Mouse (Mus musculus) naive thymus-derived CD4-positive, alpha-beta T cell, adult 2 months (primary cell): ENCODE results near the gene Adgre5.

ENCODE experiments used
- DNase-seq: peaks from one replicate; pipeline ENCODE4 v3.0.0-alpha.2; 2011; ENCODE audit warnings: low read depth

Gene Adgre5

DNA sequence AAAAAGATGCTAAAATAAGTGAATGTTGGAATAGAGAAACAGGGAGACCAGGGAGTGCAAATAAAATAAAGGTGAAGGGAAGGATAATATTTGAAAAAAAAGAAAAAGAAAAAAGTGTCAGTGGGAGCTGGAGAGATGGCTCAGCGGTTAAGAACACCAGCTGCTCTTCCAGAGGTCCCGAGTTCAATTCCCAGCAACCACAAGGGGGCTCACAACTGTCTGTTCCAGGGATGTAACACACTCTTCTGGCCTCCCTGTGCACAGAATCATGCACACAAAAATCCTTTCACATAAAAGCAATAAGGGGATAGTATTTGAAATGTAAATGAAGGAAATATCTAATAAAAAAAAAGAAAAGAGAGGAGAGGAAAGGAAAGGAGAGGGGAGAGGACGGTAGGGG is 13.0 kb upstream of the Adgre5 start:
- no peak for DNase-seq

DNA sequence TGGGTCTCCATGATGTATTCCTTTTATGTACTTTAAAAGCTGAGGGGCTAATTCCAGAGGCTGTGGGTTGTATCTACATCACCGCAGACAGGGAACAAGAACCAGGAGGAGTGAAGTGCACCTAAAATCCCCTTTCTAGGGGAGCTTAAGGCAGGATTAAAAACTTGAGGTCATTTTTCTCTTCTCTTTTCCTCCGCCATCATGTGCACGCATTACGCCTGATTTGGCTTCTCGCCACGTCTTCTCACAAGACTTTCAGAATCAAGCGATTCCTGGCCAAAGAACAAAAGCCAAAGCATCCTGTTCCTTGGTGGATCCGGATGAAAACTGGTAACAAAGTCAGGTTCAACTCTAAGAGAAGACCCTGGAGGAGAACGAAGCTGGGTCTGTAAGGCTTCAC is 8.1 kb upstream of the Adgre5 start:
- peak; percentile 66 for DNase-seq

DNA sequence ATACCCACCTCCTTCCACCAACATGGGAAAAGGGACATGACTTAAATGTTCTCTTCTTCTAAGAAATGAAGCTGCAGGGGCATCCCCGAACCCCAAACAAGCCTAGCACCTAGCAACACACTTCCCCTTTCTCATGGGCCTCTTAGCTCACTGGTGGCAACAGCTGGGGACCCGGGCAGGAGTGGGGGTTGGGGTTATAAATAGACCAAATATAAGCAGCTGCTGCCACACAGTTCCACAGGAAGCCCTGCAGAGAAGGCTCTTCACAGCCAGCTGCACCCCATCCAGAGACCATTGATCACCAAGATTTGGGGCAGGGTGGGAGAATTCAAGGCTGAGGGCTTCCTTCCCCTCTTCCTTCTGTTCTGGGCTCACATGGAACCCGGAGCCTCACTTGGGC is 7.6 kb upstream of the Adgre5 start:
- peak; percentile 94 for DNase-seq

DNA sequence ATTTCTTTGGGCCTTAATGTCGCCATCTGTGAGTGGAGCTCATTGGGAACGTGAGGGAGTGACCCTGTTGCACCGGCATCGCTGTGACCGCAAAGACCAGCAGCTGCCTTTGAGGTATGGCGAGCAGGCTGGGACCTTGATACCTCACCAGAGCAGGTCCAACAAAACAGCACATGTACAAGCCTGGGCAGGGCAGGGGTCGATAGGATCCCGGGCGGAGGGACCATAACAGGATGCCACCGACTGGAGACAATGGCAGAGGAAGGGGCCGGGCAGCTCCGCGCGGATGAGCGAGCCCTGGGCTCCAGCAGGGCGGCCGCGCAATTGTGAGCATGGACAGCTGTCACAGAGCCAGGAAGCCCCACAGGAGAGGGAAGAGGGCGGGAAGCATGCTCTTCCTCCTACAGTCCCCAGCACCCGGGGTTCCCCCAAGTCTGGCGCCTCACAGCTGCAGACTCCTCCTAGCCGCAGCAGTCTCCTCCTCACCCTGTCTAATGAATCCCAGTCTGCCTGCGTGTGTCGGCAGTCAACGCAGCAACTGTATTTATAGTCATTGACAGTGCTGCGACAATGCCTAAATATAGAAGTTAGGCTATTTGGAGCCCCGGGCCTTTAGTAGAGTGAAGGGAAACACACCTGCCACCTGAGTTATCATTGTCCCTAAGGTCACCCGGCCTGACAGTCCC is 6.7 kb upstream of the Adgre5 start:
- DNase-seq, result peak; percentile 81

DNA sequence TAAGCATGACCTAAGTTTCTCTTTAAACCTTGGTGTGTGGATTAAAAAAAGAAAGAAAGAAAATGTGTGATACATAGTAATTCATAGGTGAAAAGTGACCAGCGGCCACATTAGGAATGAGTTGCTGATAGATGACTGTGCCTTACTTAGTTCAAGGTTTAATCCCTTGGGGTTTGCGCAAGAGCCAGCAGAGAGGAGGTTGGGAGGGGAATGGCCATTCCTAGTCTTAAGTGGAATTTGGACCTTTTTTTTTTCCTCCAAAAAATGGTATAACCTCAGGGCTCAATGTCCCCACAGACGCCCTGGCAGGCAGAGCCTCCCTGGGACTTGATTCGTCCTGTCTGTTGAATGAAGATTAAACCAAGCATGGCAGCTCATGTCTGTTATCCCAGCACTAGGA is 2.9 kb upstream of the Adgre5 start:
- DNase-seq, result no peak

DNA sequence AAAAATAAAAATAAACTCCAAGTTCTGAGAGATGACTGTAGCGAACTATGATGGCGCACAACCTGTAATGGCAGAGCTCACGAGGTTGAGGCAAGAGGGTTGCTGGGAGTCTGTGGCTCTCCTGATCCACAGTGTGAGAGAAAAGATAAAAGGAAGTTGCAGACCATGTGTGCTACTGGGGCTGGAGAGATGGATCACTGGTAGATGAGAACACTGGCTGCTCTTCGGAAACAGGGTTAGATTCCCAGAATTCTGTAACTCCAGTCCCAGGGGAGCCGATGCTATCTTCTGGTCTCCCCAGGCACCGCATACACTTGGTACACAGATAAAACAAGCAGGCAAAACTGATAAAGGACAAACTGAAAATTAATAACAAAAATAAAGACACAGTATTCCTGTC is 1.8 kb upstream of the Adgre5 start:
- DNase-seq, result no peak

DNA sequence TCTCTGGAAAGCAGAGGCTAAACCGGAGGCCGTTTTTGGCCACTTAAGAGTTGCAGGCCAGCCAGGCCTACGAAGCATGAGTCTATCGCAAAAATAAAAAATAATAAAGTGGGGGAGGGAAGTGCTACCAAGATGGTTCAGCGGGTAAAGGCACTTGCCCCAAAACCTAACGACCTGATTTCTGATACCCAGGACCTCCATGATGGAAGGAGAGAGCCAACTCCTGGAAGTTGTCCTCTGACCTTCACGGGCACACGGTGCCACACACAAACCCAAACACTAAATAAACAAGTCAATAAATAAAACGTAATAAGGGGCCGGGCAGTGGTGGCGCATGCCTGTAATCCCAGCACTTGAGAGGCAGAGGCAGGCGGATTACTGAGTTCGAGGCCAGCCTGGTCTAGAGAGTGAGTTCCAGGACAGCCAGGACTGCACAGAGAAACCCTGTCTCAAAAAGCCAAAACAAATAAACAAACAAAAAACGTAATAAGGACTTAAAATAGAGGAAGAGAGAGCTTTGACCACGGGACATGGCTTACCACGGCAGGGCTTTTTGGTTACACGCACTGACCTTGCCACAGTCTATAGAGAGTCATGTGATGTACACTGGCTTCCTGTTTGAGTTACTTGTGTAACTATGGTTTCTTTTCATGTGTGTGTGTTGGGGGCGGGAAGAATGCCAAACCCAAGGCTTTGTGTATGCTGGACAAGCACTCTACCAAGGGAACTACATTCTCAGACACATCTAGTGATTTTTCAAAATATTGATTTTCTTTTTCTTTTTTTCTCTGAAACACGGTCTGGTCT is 926 bp upstream of the Adgre5 start:
- DNase-seq, result peak; percentile 85

DNA sequence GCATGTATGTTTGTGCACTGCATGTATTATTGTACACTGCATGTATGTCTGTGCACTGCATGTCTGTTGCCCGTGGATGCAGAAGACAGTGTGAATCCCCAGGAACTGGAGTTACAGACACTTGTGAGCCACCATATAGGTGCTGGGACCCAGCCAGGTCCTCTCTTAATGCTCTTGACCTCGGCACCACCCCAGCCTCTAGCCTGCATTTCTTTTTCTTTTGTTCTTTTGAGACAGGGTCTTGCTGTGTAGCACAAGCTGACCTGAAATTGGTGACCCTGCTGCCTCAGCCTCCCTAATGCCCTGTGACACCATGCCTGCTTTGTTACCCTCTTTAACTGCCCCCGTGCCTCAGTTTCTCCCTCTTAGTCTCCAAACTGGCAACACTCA is 545 bp downstream of the Adgre5 start:
- DNase-seq, result no peak

DNA sequence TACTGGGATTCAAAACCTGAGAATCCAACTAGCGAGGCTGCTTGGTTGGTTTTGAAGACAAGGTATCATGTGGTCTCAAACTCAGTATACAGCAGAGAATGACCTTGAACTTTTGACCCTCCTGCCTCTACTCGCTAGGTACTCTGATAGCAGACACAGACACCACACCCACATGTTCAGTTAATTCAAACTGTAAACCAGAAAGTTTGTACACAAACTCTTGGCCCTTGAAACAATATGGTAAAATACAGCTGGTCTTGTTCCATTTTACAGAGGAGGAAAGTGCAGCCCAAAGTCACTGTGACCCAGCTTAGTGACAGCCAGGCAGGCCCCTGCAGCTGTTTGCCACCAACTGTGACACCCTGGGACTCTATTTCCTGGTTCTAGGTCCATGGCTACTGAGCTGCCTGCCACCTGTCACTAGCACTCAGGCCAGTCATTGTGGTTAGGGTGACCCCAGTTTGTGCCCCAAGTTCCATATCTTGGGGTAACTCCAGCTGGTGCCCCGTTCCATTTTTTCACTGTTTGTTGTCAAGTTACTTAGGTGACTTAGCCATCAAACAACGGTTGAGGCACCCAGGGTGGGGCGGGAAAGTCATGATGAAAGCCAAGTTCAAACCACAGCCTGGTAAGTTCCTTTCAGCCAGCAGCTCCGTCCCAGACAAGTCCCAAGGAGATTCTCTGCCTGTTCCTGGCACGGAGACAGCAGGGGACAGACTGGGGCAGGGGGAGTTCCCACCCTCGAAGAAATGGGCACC is 1.2 kb downstream of the Adgre5 start:
- peak; percentile 92 for DNase-seq

DNA sequence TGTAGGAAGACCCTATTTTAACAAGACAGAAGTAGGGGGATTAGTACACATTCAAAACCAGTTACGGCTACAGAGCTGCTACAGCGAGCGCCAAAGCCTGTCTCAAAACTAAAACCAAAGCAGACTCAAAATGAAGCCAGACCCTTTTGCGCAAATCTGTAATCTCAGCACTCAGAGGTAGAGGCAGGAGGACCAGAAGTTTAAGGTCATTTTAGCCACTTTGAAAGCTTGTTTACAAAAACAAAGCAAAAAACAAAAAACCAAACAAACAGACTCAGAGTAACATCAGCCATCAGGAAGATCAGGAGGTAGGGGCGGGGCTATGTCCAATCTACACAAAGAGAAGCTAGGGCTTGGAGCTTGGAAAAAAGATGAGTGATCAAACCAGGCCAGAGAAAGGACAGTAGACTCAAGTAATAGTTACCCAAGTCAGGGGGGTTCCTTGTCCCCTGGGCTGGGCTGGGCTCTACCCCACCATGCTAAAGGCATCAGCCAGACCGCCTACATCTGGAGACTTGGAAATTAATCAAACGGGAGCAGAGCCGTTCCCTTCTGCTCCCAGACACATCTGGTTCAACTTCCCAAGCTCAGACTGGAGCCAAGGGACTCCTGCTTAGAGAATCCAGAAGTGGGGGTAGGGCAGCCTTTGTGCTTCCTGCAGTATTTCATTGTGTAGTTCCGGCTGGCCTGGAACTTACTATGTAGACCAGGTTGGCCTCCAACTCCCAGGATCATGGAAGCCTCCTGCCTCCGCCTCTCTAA is 2.0 kb downstream of the Adgre5 start:
- DNase-seq, result no peak

DNA sequence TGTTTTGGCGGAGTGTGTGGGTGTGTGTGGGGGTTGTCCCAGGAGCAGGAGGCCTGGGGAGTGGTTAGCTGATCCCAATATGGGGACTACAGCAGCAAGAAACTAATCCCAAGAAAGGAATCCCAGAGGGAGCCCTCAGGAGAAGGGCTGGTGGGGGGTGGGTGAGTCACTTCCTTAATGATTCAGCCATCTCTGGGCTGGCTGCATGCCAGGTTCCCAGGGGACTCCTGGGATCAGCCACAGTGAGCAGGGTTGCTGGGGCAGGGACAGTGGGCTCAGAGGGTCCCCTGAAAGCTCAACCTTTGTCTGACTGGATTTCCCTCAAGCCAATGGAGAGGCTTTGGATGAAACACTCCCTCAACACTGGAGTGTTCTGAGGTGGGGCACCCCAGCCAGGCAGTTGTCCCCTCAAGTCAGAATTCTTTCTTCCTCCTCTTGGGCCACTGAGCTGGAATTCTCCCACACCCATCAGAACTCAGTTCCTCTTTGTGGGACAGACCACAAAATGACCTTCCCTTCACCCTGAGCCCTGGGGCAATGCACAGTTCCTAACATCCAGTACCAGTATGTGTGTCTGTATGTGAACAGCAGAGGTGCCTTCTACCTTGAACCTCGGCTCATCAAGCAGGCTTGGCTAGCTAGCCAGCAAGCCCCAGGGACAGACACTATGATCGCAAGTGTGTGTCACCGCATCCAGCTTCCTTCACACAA is 3.1 kb downstream of the Adgre5 start:
- no peak for DNase-seq

DNA sequence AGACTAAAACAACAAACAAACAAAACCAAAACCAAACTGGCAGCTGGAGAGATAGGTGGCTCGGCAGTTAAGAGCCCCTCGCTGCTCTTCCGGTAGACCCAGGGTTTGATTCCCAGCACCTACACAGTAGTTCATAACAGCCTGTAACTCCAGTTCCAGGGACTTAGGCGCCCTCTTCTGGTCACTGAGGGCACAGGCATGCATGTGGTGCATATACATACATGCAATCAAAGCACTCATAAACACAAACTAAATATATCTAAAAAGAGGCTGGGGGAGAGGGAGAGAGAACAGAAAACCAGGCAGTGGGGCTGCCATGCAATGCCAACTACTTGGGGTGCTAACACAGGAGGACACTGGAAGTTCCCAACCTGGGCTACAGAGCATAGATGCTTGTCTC is 3.8 kb downstream of the Adgre5 start:
- peak; percentile 58 for DNase-seq

DNA sequence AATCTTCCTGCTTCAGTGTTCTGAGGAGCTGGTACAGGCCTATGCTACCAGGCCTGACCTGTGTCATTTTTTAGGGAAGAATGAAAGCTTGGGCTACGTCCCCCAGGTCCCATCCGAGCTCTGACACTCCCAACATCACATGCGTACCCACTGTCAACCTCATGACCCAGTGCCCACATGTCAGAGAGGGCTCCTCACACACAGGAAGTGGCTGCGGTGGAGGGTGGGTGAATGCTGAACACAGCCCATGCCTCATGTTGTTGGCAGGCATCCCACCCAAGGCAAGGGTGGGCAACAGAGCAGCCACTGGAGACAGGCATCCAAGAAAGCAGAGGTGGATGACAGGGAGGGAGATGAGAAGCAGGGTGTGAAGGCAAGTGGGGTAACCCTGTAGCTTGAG is 4.4 kb downstream of the Adgre5 start:
- peak; percentile 85 for DNase-seq

DNA sequence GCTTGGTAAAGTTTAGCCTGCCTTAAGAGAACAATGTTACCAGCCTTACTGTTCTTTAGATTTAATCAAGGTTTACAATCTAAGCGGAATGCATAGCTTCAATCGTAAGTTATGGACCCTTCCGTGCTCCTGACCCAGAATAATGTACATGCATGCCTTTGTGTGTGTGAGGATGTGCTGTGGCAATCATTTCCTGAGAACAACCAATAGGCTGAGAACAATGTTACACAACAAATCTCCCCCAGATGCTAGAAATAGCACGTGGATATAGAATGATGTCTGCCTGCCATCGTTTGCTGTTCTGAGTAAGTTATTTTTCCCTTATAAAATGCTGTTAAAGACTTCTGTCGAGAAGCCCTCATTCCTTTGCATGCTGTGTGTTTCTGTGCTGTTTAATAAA is 8.2 kb downstream of the Adgre5 start:
- no peak for DNase-seq

DNA sequence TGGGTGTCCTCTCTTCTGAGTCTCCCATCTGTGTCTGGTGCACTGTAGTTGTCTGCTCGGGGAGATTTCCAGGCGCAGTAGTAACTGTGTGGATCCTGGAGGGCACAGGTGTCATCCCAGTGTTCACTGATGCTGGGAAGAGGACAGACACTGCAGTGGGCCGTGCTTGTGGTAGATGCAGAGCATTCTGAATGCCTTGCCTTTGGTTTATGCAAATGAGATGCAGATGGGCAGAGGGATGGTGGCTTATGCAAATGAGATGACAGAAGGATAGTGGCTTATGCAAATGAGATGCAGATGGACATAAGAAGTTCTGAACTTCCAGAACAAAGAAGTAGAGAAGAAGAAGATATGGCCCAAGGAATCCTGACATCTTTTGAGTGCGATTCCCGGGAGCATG is 9.2 kb downstream of the Adgre5 start:
- no peak for DNase-seq

DNA sequence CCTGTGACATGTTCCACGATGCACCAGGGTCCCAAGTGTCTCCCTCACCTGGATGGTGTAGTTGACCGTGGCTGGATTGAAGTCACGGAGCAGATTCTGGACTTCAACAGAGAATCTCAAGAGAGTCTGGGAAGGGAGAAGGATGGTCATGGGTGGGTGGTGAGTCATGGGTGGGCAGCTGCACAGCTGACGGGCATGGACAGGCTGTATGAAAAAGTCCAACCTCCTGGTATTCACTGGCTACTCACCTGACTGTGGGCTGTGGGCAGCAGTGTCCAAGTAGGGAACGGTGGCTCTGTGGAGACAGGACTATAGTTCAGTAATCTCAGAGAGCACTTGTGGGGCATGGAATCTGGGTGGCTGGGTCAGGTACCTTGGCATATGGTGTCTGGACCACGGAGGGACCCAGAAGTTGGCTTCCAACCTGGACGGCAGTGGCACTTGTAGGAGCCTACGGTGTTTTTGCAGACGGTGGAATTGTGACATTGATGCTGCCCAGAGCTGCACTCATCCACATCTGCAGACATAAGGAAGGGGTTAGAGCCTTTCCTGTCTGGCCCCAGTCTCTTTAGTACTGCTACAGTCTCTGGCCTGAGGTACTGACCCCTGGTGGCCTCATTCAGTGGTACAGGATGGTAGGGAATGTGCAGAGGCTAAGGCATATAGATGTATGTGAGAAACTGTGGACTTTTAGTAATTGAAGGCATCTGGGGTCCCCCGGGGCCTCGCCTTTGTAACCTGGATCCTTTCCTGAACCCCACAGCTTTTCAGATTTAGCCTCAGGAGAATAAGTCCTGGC is 11.9 kb downstream of the Adgre5 start:
- peak; percentile 58 for DNase-seq

DNA sequence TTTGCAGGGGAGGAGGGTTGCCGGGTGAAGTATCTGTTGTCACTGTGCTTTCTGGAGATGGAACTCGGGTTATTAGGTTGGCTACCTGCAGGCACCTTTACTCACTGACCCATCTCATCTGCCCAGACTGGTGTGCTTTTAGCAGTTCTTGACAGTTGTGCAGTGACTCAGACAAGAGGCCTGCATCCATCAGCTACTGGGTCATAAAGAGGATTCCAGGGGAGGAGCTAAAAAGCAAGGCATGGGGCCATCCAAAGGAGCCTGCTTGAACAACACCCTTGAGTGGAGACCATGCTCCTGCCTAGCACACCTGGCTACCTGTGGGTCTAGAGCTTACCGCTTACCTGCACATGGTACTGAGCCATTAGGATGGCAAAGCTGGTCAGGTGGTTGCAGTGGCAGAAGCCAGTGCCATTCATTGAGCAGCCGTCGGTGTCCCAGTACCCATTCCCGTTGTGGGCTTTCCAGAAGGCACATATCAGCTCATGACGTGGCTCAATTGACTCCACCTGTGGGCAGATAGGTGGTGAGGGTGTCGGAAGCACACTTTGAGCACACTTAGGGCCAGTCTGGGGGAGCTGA is 15.5 kb downstream of the Adgre5 start:
- peak; percentile 16 for DNase-seq

DNA sequence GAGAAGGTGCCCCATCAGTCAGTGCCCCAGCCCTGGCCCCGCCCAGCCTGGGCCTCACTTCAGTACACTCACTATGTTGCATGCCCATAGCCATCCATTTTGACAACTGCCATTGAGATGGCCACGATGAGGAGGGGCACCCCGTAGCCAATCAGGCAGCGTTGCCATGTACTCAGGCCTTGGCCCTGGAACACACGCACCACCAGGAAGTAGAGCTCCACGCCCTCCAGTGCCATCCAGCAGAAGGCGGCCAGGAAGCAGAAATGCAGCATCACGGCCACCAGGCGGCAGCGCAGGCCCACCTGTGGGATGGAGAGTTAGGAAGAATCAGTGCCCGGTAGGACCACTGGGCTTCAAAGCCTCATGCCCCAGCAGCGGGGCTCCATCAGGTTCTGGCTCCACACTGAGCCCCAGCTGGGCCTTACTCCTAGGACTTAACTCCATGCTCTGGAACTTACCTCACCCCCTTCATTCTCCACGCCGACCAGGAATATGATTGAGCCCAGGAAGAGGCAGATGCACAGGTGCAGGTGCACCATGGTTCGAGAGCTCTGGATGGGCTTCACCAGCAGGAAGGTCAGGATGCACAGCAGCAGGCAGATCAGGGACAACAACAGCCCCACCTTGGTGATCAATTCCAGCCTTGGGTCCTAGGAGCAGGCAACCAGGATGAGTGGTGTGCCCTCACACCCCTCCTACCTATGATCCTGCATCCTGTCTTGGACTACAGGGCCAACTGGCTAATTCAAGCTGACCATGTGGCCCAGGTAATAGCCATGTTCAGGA is 16.2 kb downstream of the Adgre5 start:
- peak; percentile 86 for DNase-seq

DNA sequence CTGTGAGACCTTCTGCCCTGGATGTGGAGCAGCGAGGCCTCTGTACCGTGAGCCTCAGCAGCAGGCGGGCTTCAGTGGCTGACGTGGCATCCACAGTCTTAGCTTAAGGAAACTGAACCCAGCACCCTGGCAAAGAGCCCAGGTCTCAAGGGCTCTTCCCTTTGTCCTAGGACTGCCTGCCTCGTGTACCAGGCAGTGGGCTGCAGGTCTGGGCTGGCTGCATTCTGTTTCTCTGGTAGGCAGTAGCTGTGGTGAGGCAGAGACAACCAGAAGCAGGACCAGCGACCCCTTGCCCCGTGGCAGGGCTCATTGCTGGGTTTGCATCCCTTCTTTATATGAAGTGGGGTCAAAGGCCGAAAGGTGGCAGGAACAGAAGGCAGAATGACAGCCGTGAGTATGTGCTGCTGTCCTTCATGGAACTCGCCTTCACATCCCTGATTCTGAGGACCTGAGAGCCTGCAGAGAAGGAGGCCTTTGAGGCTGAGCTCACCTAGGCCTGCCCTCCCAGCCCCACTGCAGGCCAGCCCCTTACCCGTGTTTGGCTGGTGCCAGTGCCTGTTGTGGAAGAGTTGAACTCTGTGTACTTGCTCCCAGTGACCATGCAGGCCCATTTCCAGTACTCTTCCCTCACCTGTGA is 17.6 kb downstream of the Adgre5 start:
- DNase-seq, result peak; percentile 25
